Mouse (Mus musculus): ENCODE data around the gene Itpr2. TPM values are rescaled to one million over a fixed set of nuclear protein-coding genes. Genes with fewer than 3 reads are reported as not detected.
A peak's percentile ranks its signal among the peaks of the same experiment; 100 is the strongest.

Itpr2 gene
- polyA plus RNA-seq, 1 experiment, result 18.0 TPM

GRCm38 (mm10) chr6:146081578-146081977 is 420.4 kb downstream of the Itpr2 start:
- Histone ChIP-seq H3K27me3 (ENCODE audit: control insufficient read depth, insufficient read depth, low read length) (no peaks in the 10 kb centered on the region), H3K4me1 (ENCODE audit: control insufficient read depth, insufficient read depth, insufficient read length) (peaks cover 27% of the 10 kb centered on the region; the same call in 1 of the 2 replicates), H3K27ac (ENCODE audit: insufficient read depth, low read length) (peak overlapping the region; percentile 33), H3K36me3 (ENCODE audit: control insufficient read depth, insufficient read depth, low read length) (no peaks in the 10 kb centered on the region), H3K4me3 (ENCODE audit: extremely low read depth, insufficient read depth, insufficient read length) (no peak overlapping the region)
- DNase-seq (ENCODE audit: low read depth in 1 of 2, low spot score in 2 of 2), result no peak
- 87% methylated on average over 8 of the region's 8 CpGs for WGBS
- TF ChIP-seq CTCF (IDR thresholded peaks at IDR 0.05; ENCODE audit: extremely low read depth, insufficient read depth, insufficient read length, insufficient replicate concordance), result no peak
- TF ChIP-seq POLR2A (IDR thresholded peaks at IDR 0.05; ENCODE audit: low read depth, low read length), result no peak

GRCm38 (mm10) chr6:146080546-146081512 is 421.2 kb downstream of the Itpr2 start:
- Histone ChIP-seq H3K27ac (ENCODE audit: insufficient read depth, low read length) (peak overlapping the region; percentile 82), H3K4me1 (ENCODE audit: control insufficient read depth, insufficient read depth, insufficient read length) (peaks cover 27% of the 10 kb centered on the region; the same call in 1 of the 2 replicates), H3K27me3 (ENCODE audit: control insufficient read depth, insufficient read depth, low read length) (no peaks in the 10 kb centered on the region), H3K36me3 (ENCODE audit: control insufficient read depth, insufficient read depth, low read length) (no peaks in the 10 kb centered on the region), H3K4me3 (ENCODE audit: extremely low read depth, insufficient read depth, insufficient read length) (no peak overlapping the region)
- WGBS, result 39% methylated on average over 18 of the region's 18 CpGs
- DNase-seq (ENCODE audit: low read depth in 1 of 2, low spot score in 2 of 2), result peak; percentile 27 to 66
- TF ChIP-seq POLR2A (IDR thresholded peaks at IDR 0.05; ENCODE audit: low read depth, low read length) (no peak), CTCF (IDR thresholded peaks at IDR 0.05; ENCODE audit: extremely low read depth, insufficient read depth, insufficient read length, insufficient replicate concordance) (no peak)

GRCm38 (mm10) chr6:146079734-146080443 is 422.1 kb downstream of the Itpr2 start:
- Histone ChIP-seq H3K4me1 (ENCODE audit: control insufficient read depth, insufficient read depth, insufficient read length) (peaks cover 27% of the 10 kb centered on the region; the same call in 1 of the 2 replicates), H3K4me3 (ENCODE audit: extremely low read depth, insufficient read depth, insufficient read length) (no peak overlapping the region), H3K36me3 (ENCODE audit: control insufficient read depth, insufficient read depth, low read length) (no peaks in the 10 kb centered on the region), H3K27me3 (ENCODE audit: control insufficient read depth, insufficient read depth, low read length) (no peaks in the 10 kb centered on the region), H3K27ac (ENCODE audit: insufficient read depth, low read length) (peak overlapping the region; percentile 82)
- 40% methylated on average over 3 of the region's 3 CpGs for WGBS
- TF ChIP-seq POLR2A (IDR thresholded peaks at IDR 0.05; ENCODE audit: low read depth, low read length) (no peak), CTCF (IDR thresholded peaks at IDR 0.05; ENCODE audit: extremely low read depth, insufficient read depth, insufficient read length, insufficient replicate concordance) (no peak)
- peak; percentile 55 to 59 for DNase-seq (ENCODE audit: low read depth in 1 of 2, low spot score in 2 of 2)

- Histone ChIP-seq H3K4me3 (ENCODE audit: extremely low read depth, insufficient read depth, insufficient read length) (no peak overlapping the region), H3K27ac (ENCODE audit: insufficient read depth, low read length) (no peak overlapping the region; the same call in 1 of the 2 replicates), H3K27me3 (ENCODE audit: control insufficient read depth, insufficient read depth, low read length) (no peaks in the 10 kb centered on the region), H3K36me3 (ENCODE audit: control insufficient read depth, insufficient read depth, low read length) (no peaks in the 10 kb centered on the region), H3K4me1 (ENCODE audit: control insufficient read depth, insufficient read depth, insufficient read length) (peaks cover 27% of the 10 kb centered on the region; the same call in 1 of the 2 replicates)
- no peak for TF ChIP-seq POLR2A (IDR thresholded peaks at IDR 0.05; ENCODE audit: low read depth, low read length)
- peak; percentile 52; the same call in 1 of the 2 replicates for TF ChIP-seq CTCF (IDR thresholded peaks at IDR 0.05; ENCODE audit: extremely low read depth, insufficient read depth, insufficient read length, insufficient replicate concordance)
- WGBS, result 39% methylated on average over 5 of the region's 5 CpGs
- peak in 1 of 2 experiments; percentile 72 for DNase-seq (ENCODE audit: low read depth in 1 of 2, low spot score in 2 of 2)
These were observed 422.8 kb downstream of the Itpr2 start for GRCm38 (mm10) chr6:146079261-146079660.

GRCm38 (mm10) chr6:146078136-146078535 is 423.9 kb downstream of the Itpr2 start:
- WGBS, result 93% methylated on average over 15 of the region's 15 CpGs
- no peak for TF ChIP-seq POLR2A (IDR thresholded peaks at IDR 0.05; ENCODE audit: low read depth, low read length)
- no peak for TF ChIP-seq CTCF (IDR thresholded peaks at IDR 0.05; ENCODE audit: extremely low read depth, insufficient read depth, insufficient read length, insufficient replicate concordance)
- no peak for DNase-seq (ENCODE audit: low read depth in 1 of 2, low spot score in 2 of 2)
- Histone ChIP-seq H3K4me1 (ENCODE audit: control insufficient read depth, insufficient read depth, insufficient read length) (peaks cover 27% of the 10 kb centered on the region; the same call in 1 of the 2 replicates), H3K36me3 (ENCODE audit: control insufficient read depth, insufficient read depth, low read length) (no peaks in the 10 kb centered on the region), H3K27me3 (ENCODE audit: control insufficient read depth, insufficient read depth, low read length) (no peaks in the 10 kb centered on the region), H3K27ac (ENCODE audit: insufficient read depth, low read length) (no peak overlapping the region), H3K4me3 (ENCODE audit: extremely low read depth, insufficient read depth, insufficient read length) (no peak overlapping the region)

- WGBS, result 47% methylated on average over 11 of the region's 11 CpGs
- Histone ChIP-seq H3K4me1 (ENCODE audit: control insufficient read depth, insufficient read depth, insufficient read length) (peaks cover 25% of the 10 kb centered on the region; the same call in 1 of the 2 replicates), H3K36me3 (ENCODE audit: control insufficient read depth, insufficient read depth, low read length) (no peaks in the 10 kb centered on the region), H3K27me3 (ENCODE audit: control insufficient read depth, insufficient read depth, low read length) (no peaks in the 10 kb centered on the region), H3K4me3 (ENCODE audit: extremely low read depth, insufficient read depth, insufficient read length) (no peak overlapping the region), H3K27ac (ENCODE audit: insufficient read depth, low read length) (no peak overlapping the region)
- TF ChIP-seq POLR2A (IDR thresholded peaks at IDR 0.05; ENCODE audit: low read depth, low read length), result no peak
- no peak for TF ChIP-seq CTCF (IDR thresholded peaks at IDR 0.05; ENCODE audit: extremely low read depth, insufficient read depth, insufficient read length, insufficient replicate concordance)
- no peak for DNase-seq (ENCODE audit: low read depth in 1 of 2, low spot score in 2 of 2)
These were observed 424.7 kb downstream of the Itpr2 start for GRCm38 (mm10) chr6:146077124-146077889.
